Mouse (Mus musculus) heart, embryonic 15.5 days (tissue): Measurements from ENCODE around the gene Rnps1. TPM values are rescaled to one million over a fixed set of nuclear protein-coding genes. Genes with fewer than 3 reads are reported as not detected.
"Not testable (repeated sequence)": the region's sequence is repeated elsewhere in the genome, so short reads cannot be mapped to it uniquely, and the experiment has no call there.

Experiments
- ATAC-seq: fragments of 200-750 bp; cut with Nextera tagmentation; replicated peaks from 2 replicates; pipeline ENCODE4 v1.8.0; 2017; ENCODE audit warnings: low read depth, moderate TSS enrichment; ENCODE audit not compliant: insufficient number of reproducible peaks, insufficient read depth, low FRiP score
- H3K27ac ChIP-seq: fragments of 300-500 bp; sonication (generic); 2 replicates; pipeline ENCODE4 v1.5.1; 2015; ENCODE audit warnings: mild to moderate bottlenecking, inconsistent platforms
- H3K27me3 ChIP-seq: fragments of 300-500 bp; sonication (generic); 2 replicates; pipeline ENCODE4 v1.6.1; 2015; ENCODE audit warnings: inconsistent platforms
- H3K36me3 ChIP-seq: fragments of 300-500 bp; sonication (generic); 2 replicates; pipeline ENCODE4 v1.6.1; 2015; ENCODE audit warnings: mild to moderate bottlenecking, inconsistent platforms
- H3K4me1 ChIP-seq: fragments of 300-500 bp; sonication (generic); replicated peaks from 2 replicates; pipeline ENCODE4 v1.6.1; 2015; ENCODE audit warnings: inconsistent platforms
- H3K4me2 ChIP-seq: fragments of 300-500 bp; sonication (generic); 2 replicates; pipeline ENCODE4 v1.6.1; 2015; ENCODE audit warnings: inconsistent platforms, mild to moderate bottlenecking, moderate library complexity
- H3K4me3 ChIP-seq: fragments of 300-500 bp; sonication (generic); 2 replicates; pipeline ENCODE4 v1.5.1; 2015; ENCODE audit warnings: mild to moderate bottlenecking, inconsistent platforms
- H3K9ac ChIP-seq: fragments of 300-500 bp; sonication (generic); 2 replicates; pipeline ENCODE4 v1.6.1; 2015; ENCODE audit warnings: mild to moderate bottlenecking, inconsistent platforms
- H3K9me3 ChIP-seq: fragments of 300-500 bp; sonication (generic); replicated peaks from 2 replicates; pipeline ENCODE4 v1.6.1; 2016; ENCODE audit warnings: inconsistent platforms
- WGBS: fragments of 180-500 bp; shearing (Covaris S2); methylation state at CpG from one replicate; pipeline ENCODE4 v1.1.7; 2015; ENCODE audit warnings: mixed read lengths; 5-methylcytosine and 5-hydroxymethylcytosine counted together
- polyA plus RNA-seq: library from polyadenylated mRNA; unstranded; fragments of >200 nt; fragmentation: Nextera tagmentation; extraction: Ambion mirVana; gene quantifications from 2 replicates; pipeline ENCODE4 v1.2.1, GENCODE M21; 2015

Rnps1 gene
- polyA plus RNA-seq, 1 experiment from 2014 or later, result 186 TPM

DNA sequence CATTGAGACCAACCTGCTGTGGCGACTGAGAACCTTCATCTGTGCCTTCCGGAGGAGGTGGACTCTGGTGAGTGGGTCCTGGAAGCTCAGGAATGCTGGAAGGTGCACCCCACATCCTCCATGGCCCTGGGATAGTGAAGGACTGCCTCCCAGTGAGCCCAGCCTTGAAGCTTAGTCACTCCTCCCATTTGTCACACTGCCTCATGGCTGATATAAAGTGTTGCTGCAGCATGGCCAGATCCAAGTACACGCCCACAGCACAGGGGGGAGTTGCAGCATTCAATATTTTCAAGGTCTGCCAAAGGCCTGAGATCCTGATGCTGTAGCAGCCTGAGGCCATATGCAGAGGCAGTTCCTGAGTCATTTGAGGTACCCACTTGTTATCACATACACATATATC is 12.0 kb upstream of the Rnps1 start:
- 53% methylated on average over 3 of the region's 3 CpGs for WGBS
- Histone ChIP-seq H3K27me3 (no peaks in the 10 kb centered on the region), H3K4me1 (no peaks in the 10 kb centered on the region), H3K36me3 (peaks cover 14% of the 10 kb centered on the region), H3K9ac (no peak overlapping the region), H3K9me3 (no peaks in the 10 kb centered on the region), H3K27ac (no peak overlapping the region), H3K4me2 (no peak overlapping the region), H3K4me3 (no peak overlapping the region)
- ATAC-seq, result no peak

DNA sequence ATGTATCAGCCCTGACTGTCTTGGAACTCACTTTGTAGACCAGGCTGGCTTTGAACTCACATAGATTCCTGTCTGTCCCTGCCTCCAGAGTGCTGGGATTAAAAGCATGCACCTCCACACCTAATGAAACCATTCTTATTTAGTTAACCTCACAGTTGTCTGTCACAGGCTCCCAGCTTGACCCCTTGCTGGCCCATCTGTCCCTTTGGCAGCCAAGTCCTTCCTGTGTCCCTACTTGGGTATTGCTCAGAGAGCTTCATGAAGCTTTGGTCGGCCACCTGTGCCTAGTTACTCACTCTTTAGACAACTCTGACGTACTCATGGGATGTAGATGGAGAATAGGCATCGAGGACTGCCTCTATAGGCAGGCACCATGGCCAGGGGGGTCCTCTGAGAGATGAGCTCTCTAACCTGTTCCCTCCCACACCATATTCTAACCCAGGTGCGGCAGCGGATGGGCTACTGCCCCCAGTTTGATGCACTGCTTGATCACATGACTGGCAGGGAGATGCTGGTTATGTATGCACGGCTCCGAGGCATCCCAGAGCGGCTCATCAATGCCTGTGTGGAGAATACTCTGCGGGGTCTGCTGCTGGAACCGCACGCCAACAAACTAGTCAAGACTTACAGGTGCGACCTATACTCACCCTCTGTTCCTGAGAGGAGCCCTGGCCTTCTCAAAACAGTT is 7.1 kb upstream of the Rnps1 start:
- Histone ChIP-seq H3K36me3 (peaks cover 53% of the 10 kb centered on the region), H3K27me3 (no peaks in the 10 kb centered on the region), H3K4me1 (no peaks in the 10 kb centered on the region), H3K9ac (no peak overlapping the region), H3K27ac (no peak overlapping the region), H3K4me3 (no peak overlapping the region), H3K4me2 (no peak overlapping the region), H3K9me3 (no peaks in the 10 kb centered on the region)
- ATAC-seq, result no peak
- 86% methylated on average over 12 of the region's 12 CpGs for WGBS

DNA sequence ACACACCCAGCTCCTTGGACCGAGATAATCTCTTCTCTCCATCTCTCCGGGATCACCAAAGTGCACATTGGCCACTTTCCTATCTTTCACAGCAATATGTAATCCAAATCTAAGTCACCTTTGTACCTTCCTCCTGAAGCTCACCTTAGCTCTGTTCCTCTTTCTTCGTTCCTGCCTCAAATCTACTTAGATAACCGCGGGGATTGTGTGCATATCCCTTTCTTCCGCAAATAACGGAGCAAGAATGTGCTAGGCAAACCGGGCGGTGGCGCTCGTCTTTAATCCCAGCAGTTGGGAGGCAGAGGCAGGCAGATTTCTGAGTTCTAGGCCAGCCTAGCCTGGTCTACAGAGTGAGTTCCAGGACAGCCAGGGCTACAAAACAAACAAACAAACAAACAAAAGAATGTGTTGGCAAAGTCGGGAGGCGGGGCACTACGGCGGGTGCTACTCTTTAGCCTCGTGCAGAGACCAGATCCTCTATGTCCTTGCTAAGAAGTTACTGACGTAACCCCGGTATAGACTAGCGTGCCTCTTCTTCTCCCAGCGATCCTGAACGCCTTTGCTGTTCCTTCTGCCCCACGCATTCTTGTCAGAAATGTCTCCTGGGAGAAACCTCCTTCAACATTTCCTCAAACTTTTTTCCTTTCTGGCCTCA is 681 bp upstream of the Rnps1 start:
- Histone ChIP-seq H3K9ac (peak overlapping the region; percentile 79), H3K9me3 (no peaks in the 10 kb centered on the region)
- ATAC-seq, result peak; percentile 24; the same call in 1 of the 2 replicates

DNA sequence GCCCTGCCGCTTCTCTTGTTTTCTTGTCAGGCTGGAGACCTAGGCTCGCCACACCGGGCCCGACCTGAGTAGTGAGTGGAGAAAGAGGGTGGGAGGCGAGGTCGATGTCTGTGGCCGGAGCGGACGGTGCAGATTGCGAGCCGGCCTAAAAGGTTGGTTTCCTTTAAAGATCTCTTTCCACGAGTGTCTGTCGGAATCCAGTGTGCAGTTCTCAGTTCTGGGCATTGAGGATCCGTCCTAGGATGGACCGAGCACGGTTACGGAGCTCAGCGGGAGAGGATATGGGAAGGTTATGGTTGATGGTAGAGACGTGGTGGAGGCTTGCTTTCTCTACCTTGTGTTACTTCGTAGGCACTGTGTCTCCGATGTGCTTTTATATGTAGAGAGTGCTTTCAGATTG is 646 bp downstream of the Rnps1 start:
- peak; percentile 2; the same call in 1 of the 2 replicates for ATAC-seq
- Histone ChIP-seq H3K27me3 (no peaks in the 10 kb centered on the region), H3K36me3 (peaks cover 38% of the 10 kb centered on the region), H3K4me1 (peaks cover 45% of the 10 kb centered on the region), H3K4me2 (peak overlapping the region; percentile 74), H3K9me3 (no peaks in the 10 kb centered on the region), H3K9ac (peak overlapping the region; percentile 90), H3K4me3 (peak overlapping the region; percentile 91), H3K27ac (peak overlapping the region; percentile 94)
- WGBS, result under 1% methylated on average over 21 of the region's 21 CpGs

More for the DNA sequence above, 681 bp upstream of the Rnps1 start:
- Histone ChIP-seq H3K4me2 (peak overlapping the region; percentile 74), H3K27me3 (no peaks in the 10 kb centered on the region), H3K4me3 (peak overlapping the region; percentile 91), H3K27ac (peak overlapping the region; percentile 94), H3K4me1 (peaks cover 43% of the 10 kb centered on the region), H3K36me3 (peaks cover 38% of the 10 kb centered on the region)
- WGBS, result 25% methylated on average over 22 of the region's 22 CpGs

DNA sequence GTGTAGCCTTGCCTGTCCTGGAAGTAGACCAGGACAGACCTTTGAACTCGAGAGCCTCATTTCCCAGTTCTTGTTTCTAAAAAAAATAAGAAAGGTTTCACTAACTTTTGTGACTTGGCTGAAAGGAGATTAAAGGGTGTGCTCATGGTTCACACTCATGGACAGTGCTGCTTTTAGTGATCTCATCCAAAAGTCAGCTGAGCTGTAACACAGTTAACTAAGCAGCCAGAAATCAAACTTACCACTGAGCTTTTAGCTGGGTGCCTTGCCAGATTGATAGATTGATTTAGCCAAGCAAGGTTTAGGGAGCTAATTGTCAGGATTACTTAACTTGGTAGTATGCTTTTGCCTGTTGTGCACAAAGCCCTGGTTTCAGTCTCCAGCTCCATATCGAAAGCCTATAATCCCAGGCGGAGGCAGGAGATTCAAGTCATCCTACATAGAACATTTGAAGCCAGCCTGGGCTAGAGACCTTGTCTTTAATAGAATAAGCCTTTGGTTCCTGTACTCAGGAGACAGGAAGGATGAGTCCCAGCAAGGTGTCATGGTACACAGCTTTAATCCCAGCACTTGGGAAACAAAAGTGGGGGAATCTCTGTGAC is 1.8 kb downstream of the Rnps1 start:
- no peak for ATAC-seq
- Histone ChIP-seq H3K4me2 (peak overlapping the region; percentile 74), H3K9ac (peak overlapping the region; percentile 90), H3K36me3 (peaks cover 40% of the 10 kb centered on the region), H3K27me3 (no peaks in the 10 kb centered on the region), H3K27ac (no peak overlapping the region), H3K4me3 (peak overlapping the region; percentile 91), H3K9me3 (no peaks in the 10 kb centered on the region), H3K4me1 (peaks cover 45% of the 10 kb centered on the region)
- 86% methylated on average over 3 of the region's 3 CpGs for WGBS

DNA sequence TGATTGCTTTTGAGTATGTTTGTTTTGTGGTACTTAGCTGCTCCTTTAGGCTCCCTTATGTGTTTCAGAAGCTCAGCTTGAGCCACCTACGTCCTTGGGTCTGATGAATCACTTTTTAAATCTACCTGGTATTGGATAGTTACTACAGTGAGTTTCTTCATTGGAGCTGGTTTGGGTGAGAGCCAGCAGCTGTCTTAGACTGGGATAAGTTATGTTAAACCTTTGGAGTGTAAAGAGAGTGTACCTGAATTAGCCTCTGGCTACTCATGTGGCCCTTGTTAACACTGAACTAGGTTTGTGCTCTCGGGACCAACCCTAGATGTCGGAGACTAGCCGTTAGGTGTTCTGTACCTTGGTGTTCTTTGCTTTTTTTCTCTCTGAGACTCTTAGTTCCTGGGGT is 8.7 kb downstream of the Rnps1 start:
- H3K9me3 ChIP-seq, result no peaks in the 10 kb centered on the region
- H3K4me2 ChIP-seq, result no peak overlapping the region
- ATAC-seq, result no peak
- H3K9ac ChIP-seq, result no peak overlapping the region
- WGBS, result 91% methylated on average over 4 of the region's 4 CpGs
- no peak overlapping the region for H3K27ac ChIP-seq
- peaks cover 69% of the 10 kb centered on the region for H3K36me3 ChIP-seq
- H3K27me3 ChIP-seq, result no peaks in the 10 kb centered on the region
- peaks cover 12% of the 10 kb centered on the region for H3K4me1 ChIP-seq
- no peak overlapping the region for H3K4me3 ChIP-seq

DNA sequence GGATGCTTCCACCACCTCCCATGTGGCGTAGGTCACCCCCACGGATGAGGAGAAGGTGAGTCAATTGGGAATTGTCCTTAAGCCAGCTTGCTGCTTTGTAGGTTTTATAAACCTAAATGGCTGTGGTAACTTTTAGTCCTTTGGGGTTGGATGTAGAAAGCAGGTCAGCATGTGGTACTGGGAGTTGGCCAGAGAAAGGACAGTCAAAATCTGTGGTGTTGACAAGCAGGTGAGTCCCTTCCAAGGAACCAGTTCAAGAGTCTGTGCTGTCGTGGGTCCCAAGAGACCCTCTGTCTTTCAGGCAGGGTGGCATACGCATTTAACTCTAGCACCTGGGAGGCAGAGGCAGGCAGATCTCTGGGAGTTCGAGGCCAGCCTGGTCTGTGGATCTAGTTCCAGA is 10.1 kb downstream of the Rnps1 start:
- H3K9me3 ChIP-seq, result no peaks in the 10 kb centered on the region
- ATAC-seq, result no peak
- no peaks in the 10 kb centered on the region for H3K27me3 ChIP-seq
- H3K4me2 ChIP-seq, result no peak overlapping the region
- 88% methylated on average over 5 of the region's 5 CpGs for WGBS
- H3K36me3 ChIP-seq, result peaks cover 56% of the 10 kb centered on the region
- no peak overlapping the region for H3K9ac ChIP-seq
- no peak overlapping the region for H3K4me3 ChIP-seq
- peaks cover 18% of the 10 kb centered on the region for H3K4me1 ChIP-seq
- no peak overlapping the region for H3K27ac ChIP-seq

DNA sequence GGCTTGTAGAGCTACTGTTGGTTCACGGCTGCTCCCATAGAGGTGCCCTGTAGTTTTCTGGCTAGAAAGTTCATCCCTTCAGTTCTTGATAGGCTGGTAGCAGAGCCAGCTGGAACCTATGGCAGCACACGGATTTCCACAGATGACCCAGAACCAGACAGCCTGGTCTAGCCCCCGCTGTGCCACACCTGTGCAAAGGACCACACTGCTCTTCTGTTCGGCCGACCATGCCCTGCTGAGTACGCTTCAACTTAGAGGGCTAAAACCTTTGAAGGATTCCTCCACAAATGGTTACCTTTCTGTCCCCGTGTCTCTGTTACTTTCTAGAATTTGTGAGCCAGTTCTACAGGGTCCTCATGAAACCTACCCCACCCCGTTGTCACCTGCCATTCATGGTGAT is 11.0 kb downstream of the Rnps1 start:
- H3K9ac ChIP-seq, ATAC-seq, H3K4me2 ChIP-seq, H3K27ac ChIP-seq, H3K9me3 ChIP-seq, H3K27me3 ChIP-seq, H3K4me3 ChIP-seq: not testable (repeated sequence)
- 96% methylated on average over 6 of the region's 8 CpGs for WGBS
- Histone ChIP-seq H3K4me1 (peaks cover 23% of the 10 kb centered on the region), H3K36me3 (peaks cover 48% of the 10 kb centered on the region)

DNA sequence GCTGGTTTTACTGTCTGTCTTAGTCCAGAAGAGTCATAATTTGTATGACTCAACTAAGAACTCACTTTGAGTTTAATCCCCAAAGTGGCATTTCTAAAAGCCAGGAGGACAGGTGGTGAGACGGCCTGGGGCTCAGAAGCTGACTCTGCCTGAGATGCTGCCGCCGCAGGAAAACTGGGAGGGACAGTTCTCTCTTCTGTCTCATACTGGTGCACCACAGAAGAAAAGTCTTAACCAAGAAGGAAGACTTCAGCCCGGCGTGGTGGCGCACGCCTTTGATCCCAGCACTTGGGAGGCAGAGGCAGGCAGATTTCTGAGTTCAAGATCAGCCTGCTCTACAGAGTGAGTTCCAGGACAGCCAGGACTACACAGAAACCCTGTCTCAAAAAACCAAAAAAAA is 11.5 kb downstream of the Rnps1 start:
- no peak overlapping the region for H3K9ac ChIP-seq
- peak overlapping the region; percentile 68 for H3K4me3 ChIP-seq
- peak overlapping the region; percentile 72 for H3K4me2 ChIP-seq
- no peak for ATAC-seq
- no peaks in the 10 kb centered on the region for H3K27me3 ChIP-seq
- 84% methylated on average over 7 of the region's 7 CpGs for WGBS
- no peaks in the 10 kb centered on the region for H3K9me3 ChIP-seq
- H3K4me1 ChIP-seq, result peaks cover 29% of the 10 kb centered on the region
- peak overlapping the region; percentile 96 for H3K27ac ChIP-seq
- peaks cover 42% of the 10 kb centered on the region for H3K36me3 ChIP-seq

DNA sequence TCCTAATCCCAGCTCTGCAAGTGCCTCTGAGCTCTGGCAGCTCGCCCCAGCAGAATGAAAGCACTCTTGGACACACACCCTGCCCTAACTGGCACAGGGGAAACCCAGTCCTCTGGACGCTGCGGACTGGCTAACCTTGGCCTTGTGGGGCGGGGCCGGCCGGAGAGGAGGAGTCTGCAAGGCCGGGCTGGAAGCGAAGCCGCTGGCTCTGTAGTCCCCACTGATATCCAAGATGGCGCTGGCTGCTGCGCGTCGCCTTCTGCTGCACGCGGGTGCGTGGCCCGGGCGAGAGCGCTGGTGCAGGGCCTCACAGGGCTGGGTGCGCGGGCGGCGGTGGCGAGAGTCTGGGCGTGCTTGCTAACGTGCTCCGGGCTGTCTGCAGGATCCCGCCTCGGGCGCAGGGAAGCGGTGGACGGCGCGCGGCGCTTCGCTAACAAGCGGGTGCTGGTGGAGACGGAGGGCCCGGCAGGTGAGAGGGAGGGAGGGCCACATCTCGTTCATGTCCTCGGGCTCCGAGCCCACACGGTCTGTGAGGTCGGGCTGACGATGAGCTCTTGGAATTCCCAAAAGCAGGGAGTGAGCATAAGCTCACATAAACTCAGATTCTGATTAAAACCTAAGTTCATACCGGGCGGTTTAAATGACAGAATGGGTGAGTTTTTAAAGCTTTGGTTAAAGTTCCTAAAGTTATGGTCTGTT is 12.3 kb downstream of the Rnps1 start, which contains the start of gene Eci1:
TSS of gene Eci1 (plus strand) at position 171 of the 699 bp plus-strand sequence.
- Histone ChIP-seq H3K4me3 (peak within 1 kb of the TSS; percentile 68), H3K27me3 (no peaks in the 10 kb centered on the region), H3K27ac (peak within 1 kb of the TSS; percentile 96), H3K9me3 (no peaks in the 10 kb centered on the region), H3K36me3 (peaks cover 35% of the 10 kb centered on the region), H3K4me1 (peaks cover 29% of the 10 kb centered on the region), H3K9ac (peak within 1 kb of the TSS; percentile 87), H3K4me2 (peak within 1 kb of the TSS; percentile 72)
- peak; percentile 98 for ATAC-seq
- under 1% methylated on average over 48 of the region's 48 CpGs for WGBS

DNA sequence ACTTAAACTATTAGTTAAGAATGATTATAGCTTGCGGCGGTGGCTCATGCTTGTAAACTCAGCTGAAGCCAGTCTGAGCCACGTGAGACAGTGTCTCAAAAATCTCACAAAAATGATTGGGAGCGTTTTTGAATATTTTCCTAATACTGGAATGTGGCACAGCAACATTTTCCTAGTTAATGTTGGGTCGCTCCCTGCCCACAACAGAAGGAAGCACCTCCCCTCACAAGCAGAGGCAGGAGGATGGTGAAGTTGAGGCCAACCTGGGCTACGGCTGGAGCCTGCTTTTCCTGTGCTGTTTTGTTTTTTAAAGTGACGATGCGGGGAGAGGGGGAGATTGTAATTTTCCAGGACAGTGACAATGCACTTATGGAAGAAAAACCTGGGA is 12.8 kb downstream of the Rnps1 start:
- no peaks in the 10 kb centered on the region for H3K27me3 ChIP-seq
- H3K4me2 ChIP-seq, result peak overlapping the region; percentile 72
- H3K27ac ChIP-seq, result peak overlapping the region; percentile 96
- H3K36me3 ChIP-seq, result peaks cover 30% of the 10 kb centered on the region
- peaks cover 29% of the 10 kb centered on the region for H3K4me1 ChIP-seq
- 0 out of 2 replicates have a peak, but pooled peaks have one; percentile 9 for ATAC-seq
- 2% methylated on average over 8 of the region's 8 CpGs for WGBS
- peak overlapping the region; percentile 68 for H3K4me3 ChIP-seq
- H3K9ac ChIP-seq, result peak overlapping the region; percentile 87
- no peaks in the 10 kb centered on the region for H3K9me3 ChIP-seq
